ENCODE assay signal across 9 mouse cellular contexts in genomic region chr11:35587174-35587959, GRCm38 (mm10).
DNase-seq lines count a peak whose midpoint lies in the region; ATAC-seq lines count a peak whose summit lies in the region.
"Had no signal": no experiment of that assay in that cellular context is flagged by ENCODE, and none has a peak within 500 bp of the region (broad histone marks: within the 10 kb centered on the region; RNA-seq: fewer than 3 reads in every experiment).

No protein-coding gene starts in this region.

- H3K27ac ChIP-seq in embryonic facial prominence, embryonic 14.5 days (replicated peaks; ENCODE audit: low read depth, low read length): no peak overlapping the region
- no peak overlapping the region for H3K27ac ChIP-seq in embryonic facial prominence, embryonic 10.5 days (replicated peaks)
- H3K27ac ChIP-seq in lung, embryonic 16.5 days (ENCODE audit: low read length): no peak overlapping the region
- H3K27ac ChIP-seq: macrophage had no signal

- no peak overlapping the region for H3K9ac ChIP-seq in embryonic facial prominence, embryonic 14.5 days (ENCODE audit: low read depth, low read length)
- H3K9ac ChIP-seq in lung, embryonic 16.5 days (ENCODE audit: low read length): no peak overlapping the region

- H3K9me3 ChIP-seq in embryonic facial prominence, embryonic 14.5 days (ENCODE audit: control insufficient read depth, low read length): no peaks in the 10 kb centered on the region
- H3K9me3 ChIP-seq in embryonic facial prominence, embryonic 10.5 days: no peaks in the 10 kb centered on the region
- H3K9me3 ChIP-seq in lung, embryonic 16.5 days (ENCODE audit: control insufficient read depth, low read length): no peaks in the 10 kb centered on the region

- no peaks in the 10 kb centered on the region for H3K27me3 ChIP-seq in embryonic facial prominence, embryonic 14.5 days (replicated peaks; ENCODE audit: control insufficient read depth, insufficient read depth, low read length)
- H3K27me3 ChIP-seq in embryonic facial prominence, embryonic 10.5 days (replicated peaks; ENCODE audit: low read depth, poor library complexity, severe bottlenecking): peaks cover 33% of the 10 kb centered on the region
- H3K27me3 ChIP-seq in lung, embryonic 16.5 days (ENCODE audit: control insufficient read depth, insufficient read depth, low read depth, low read length): no peaks in the 10 kb centered on the region; the same call in 1 of the 2 replicates

- H3K4me3 ChIP-seq in embryonic facial prominence, embryonic 14.5 days (ENCODE audit: low read depth, low read length): no peak overlapping the region
- no peak overlapping the region for H3K4me3 ChIP-seq in embryonic facial prominence, embryonic 10.5 days
- no peak overlapping the region for H3K4me3 ChIP-seq in lung, embryonic 16.5 days (ENCODE audit: low read length)

- 0 out of 2 replicates have a peak, but pooled peaks cover 4% of the 10 kb centered on the region for H3K36me3 ChIP-seq in embryonic facial prominence, embryonic 14.5 days (ENCODE audit: control insufficient read depth, insufficient read depth, low read length)
- H3K36me3 ChIP-seq in embryonic facial prominence, embryonic 10.5 days (replicated peaks): peaks cover 18% of the 10 kb centered on the region
- no peaks in the 10 kb centered on the region for H3K36me3 ChIP-seq in lung, embryonic 16.5 days (ENCODE audit: control insufficient read depth, insufficient read depth, low read length)

- H3K4me2 ChIP-seq in embryonic facial prominence, embryonic 14.5 days (ENCODE audit: low read depth, low read length): no peak overlapping the region
- no peak overlapping the region for H3K4me2 ChIP-seq in lung, embryonic 16.5 days (ENCODE audit: low read depth, low read length)

- DNase-seq in embryonic facial prominence, embryonic 14.5 days (ENCODE audit: low spot score): peak; percentile 26
- no peak for DNase-seq in embryonic facial prominence, embryonic 10.5 days (ENCODE audit: low spot score)
- DNase-seq in cerebellum, adult 9-10 months: peak; percentile 95
- peak; percentile 79 for DNase-seq in heart, adult 8-10 months (ENCODE audit: low spot score)
- DNase-seq in kidney, postnatal 10 days: peak; percentile 47
- DNase-seq in skeletal muscle tissue, adult 2 months (ENCODE audit: low read depth, low spot score): peak; percentile 21

- WGBS in embryonic facial prominence, embryonic 14.5 days: 73% methylated on average over 13 of the region's 13 CpGs
- 84% methylated on average over 13 of the region's 13 CpGs for whole genome bisulfite sequencing in embryonic facial prominence, embryonic 10.5 days
- 50% methylated on average over 13 of the region's 13 CpGs for WGBS in lung, embryonic 16.5 days

- ATAC-seq in embryonic facial prominence, embryonic 14.5 days (ENCODE audit: low read depth): peak; percentile 30; the same call in 1 of the 2 replicates
- ATAC-seq in lung, embryonic 16.5 days (ENCODE audit: low read depth): peak; percentile 84
- ATAC-seq in monocyte, adult 5-6 weeks (replicated peaks; ENCODE audit: insufficient number of reproducible peaks, low FRiP score, low TSS enrichment, poor library complexity, severe bottlenecking): no peak

- no peaks in the 10 kb centered on the region for H3K4me1 ChIP-seq in embryonic facial prominence, embryonic 14.5 days (ENCODE audit: control insufficient read depth, insufficient read depth, low read length)
- H3K4me1 ChIP-seq in embryonic facial prominence, embryonic 10.5 days: no peaks in the 10 kb centered on the region
- H3K4me1 ChIP-seq in lung, embryonic 16.5 days (replicated peaks; ENCODE audit: control insufficient read depth, insufficient read depth, low read length): no peaks in the 10 kb centered on the region; the same call in 1 of the 2 replicates
